Mouse (Mus musculus): ENCODE data around the gene Tmem262. TPM values are rescaled to one million over a fixed set of nuclear protein-coding genes. Genes with fewer than 3 reads are reported as not detected.

Gene Tmem262
- polyA plus RNA-seq, 1 experiment, result not detected

GRCm38 (mm10) chr19:6116113-6116850, 36.4 kb downstream of the Tmem262 start:
- DNase-seq, result no peak
- no peaks in the 10 kb centered on the region for H3K27me3 ChIP-seq (ENCODE audit: control insufficient read depth, insufficient read depth, low read length)
- 30% methylated on average over 15 of the region's 15 CpGs for whole genome bisulfite sequencing
- H3K4me1 ChIP-seq (ENCODE audit: control insufficient read depth, insufficient read depth, low read length), result peaks cover 10% of the 10 kb centered on the region
- TF ChIP-seq CTCF (IDR thresholded peaks at IDR 0.05; ENCODE audit: borderline replicate concordance, insufficient read depth, low read depth, low read length) (no peak), POLR2A (IDR thresholded peaks at IDR 0.05; ENCODE audit: borderline replicate concordance, insufficient read depth, low read length) (no peak)
- H3K4me3 ChIP-seq (replicated peaks; ENCODE audit: insufficient read depth, low read depth, low read length), result no peak overlapping the region
- H3K27ac ChIP-seq (ENCODE audit: insufficient read depth, low read length), result no peak overlapping the region

DNA sequence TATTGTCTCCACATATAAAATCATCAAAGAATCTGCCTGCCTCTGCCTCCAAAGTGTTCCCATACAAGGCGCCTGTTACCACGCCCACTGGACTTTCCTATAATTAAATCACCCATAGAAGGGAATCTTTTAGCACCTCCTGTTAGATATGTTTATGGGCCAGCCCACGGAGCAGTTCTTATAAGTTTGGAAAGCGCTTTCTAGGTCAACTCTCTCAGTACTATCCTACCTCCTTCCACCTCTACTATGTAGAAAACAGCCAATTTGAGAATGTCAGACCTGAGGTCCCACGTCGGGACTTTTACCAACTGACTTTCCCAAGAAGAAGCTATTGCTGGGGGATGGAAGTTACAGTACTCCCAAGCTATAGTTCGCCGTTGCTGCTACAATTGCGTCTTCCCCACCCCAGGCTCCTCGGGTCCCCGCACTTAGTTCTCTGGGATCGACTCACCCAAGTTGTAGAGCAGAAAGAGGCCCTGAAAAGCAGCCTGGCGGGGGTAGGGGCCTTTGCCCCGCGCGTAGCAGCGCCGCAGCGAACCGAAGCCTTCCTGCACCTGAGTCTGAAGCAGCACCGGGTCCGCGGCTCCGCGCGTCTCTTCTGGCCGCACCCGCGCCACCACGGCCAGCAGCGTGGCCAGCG, 37.6 kb downstream of the Tmem262 start:
- WGBS, result 3% methylated on average over 32 of the region's 32 CpGs
- Histone ChIP-seq H3K27ac (ENCODE audit: insufficient read depth, low read length) (peak overlapping the region; percentile 67), H3K4me3 (replicated peaks; ENCODE audit: insufficient read depth, low read depth, low read length) (peak overlapping the region; percentile 63), H3K4me1 (ENCODE audit: control insufficient read depth, insufficient read depth, low read length) (peaks cover 10% of the 10 kb centered on the region), H3K27me3 (ENCODE audit: control insufficient read depth, insufficient read depth, low read length) (no peaks in the 10 kb centered on the region)
- no peak for DNase-seq
- TF ChIP-seq POLR2A (IDR thresholded peaks at IDR 0.05; ENCODE audit: borderline replicate concordance, insufficient read depth, low read length) (no peak), CTCF (IDR thresholded peaks at IDR 0.05; ENCODE audit: borderline replicate concordance, insufficient read depth, low read depth, low read length) (no peak)

- peaks cover 10% of the 10 kb centered on the region for H3K4me1 ChIP-seq (ENCODE audit: control insufficient read depth, insufficient read depth, low read length)
- peak within 1 kb of the TSS; percentile 67 for H3K27ac ChIP-seq (ENCODE audit: insufficient read depth, low read length)
- peak; percentile 90 to 91 for DNase-seq
- no peaks in the 10 kb centered on the region for H3K27me3 ChIP-seq (ENCODE audit: control insufficient read depth, insufficient read depth, low read length)
- under 1% methylated on average over 77 of the region's 77 CpGs for whole genome bisulfite sequencing
- peak within 1 kb of the TSS; percentile 63 for H3K4me3 ChIP-seq (replicated peaks; ENCODE audit: insufficient read depth, low read depth, low read length)
- peak; percentile 40 for TF ChIP-seq POLR2A (IDR thresholded peaks at IDR 0.05; ENCODE audit: borderline replicate concordance, insufficient read depth, low read length)
- no peak for TF ChIP-seq CTCF (IDR thresholded peaks at IDR 0.05; ENCODE audit: borderline replicate concordance, insufficient read depth, low read depth, low read length)
Observed at GRCm38 (mm10) chr19:6117986-6118676, 38.3 kb downstream of the Tmem262 start, which contains the start of gene Sac3d1. Gene Sac3d1 (minus strand): TSS chr19:6118650.

GRCm38 (mm10) chr19:6118677-6119185, 38.9 kb downstream of the Tmem262 start:
- TF ChIP-seq POLR2A (IDR thresholded peaks at IDR 0.05; ENCODE audit: borderline replicate concordance, insufficient read depth, low read length) (no peak), CTCF (IDR thresholded peaks at IDR 0.05; ENCODE audit: borderline replicate concordance, insufficient read depth, low read depth, low read length) (no peak)
- H3K4me1 ChIP-seq (ENCODE audit: control insufficient read depth, insufficient read depth, low read length), result peaks cover 10% of the 10 kb centered on the region
- peak overlapping the region; percentile 10; the same call in 1 of the 2 replicates for H3K27ac ChIP-seq (ENCODE audit: insufficient read depth, low read length)
- under 1% methylated on average over 8 of the region's 8 CpGs for WGBS
- no peaks in the 10 kb centered on the region for H3K27me3 ChIP-seq (ENCODE audit: control insufficient read depth, insufficient read depth, low read length)
- DNase-seq, result no peak
- peak overlapping the region; percentile 63 for H3K4me3 ChIP-seq (replicated peaks; ENCODE audit: insufficient read depth, low read depth, low read length)

DNA sequence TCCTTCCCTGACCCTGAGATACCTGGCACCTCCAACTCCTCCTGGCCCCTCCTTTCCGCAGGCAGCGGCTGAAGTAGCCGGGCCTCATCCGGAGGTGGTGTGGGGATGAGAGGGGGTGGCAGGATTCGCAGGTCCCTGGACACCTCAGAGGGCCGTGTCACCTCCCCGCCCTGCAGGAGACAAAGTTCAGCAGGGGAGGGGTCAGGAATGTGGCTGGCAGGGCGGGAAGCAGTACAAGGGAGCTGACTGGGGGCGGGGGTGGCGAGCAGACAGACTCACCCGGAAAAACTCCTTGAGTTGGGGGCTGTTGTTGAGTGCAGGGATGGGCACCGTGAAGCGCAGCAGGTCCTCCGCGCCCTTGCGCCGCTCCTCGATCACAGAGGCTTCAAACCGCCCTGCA, 41.9 kb downstream of the Tmem262 start:
- TF ChIP-seq POLR2A (IDR thresholded peaks at IDR 0.05; ENCODE audit: borderline replicate concordance, insufficient read depth, low read length) (no peak), CTCF (IDR thresholded peaks at IDR 0.05; ENCODE audit: borderline replicate concordance, insufficient read depth, low read depth, low read length) (no peak)
- no peak overlapping the region for H3K4me3 ChIP-seq (replicated peaks; ENCODE audit: insufficient read depth, low read depth, low read length)
- no peak for DNase-seq
- WGBS, result 57% methylated on average over 19 of the region's 19 CpGs
- H3K4me1 ChIP-seq (ENCODE audit: control insufficient read depth, insufficient read depth, low read length), result peaks cover under 1% of the 10 kb centered on the region; the same call in 1 of the 2 replicates
- no peaks in the 10 kb centered on the region for H3K27me3 ChIP-seq (ENCODE audit: control insufficient read depth, insufficient read depth, low read length)
- no peak overlapping the region for H3K27ac ChIP-seq (ENCODE audit: insufficient read depth, low read length)

DNA sequence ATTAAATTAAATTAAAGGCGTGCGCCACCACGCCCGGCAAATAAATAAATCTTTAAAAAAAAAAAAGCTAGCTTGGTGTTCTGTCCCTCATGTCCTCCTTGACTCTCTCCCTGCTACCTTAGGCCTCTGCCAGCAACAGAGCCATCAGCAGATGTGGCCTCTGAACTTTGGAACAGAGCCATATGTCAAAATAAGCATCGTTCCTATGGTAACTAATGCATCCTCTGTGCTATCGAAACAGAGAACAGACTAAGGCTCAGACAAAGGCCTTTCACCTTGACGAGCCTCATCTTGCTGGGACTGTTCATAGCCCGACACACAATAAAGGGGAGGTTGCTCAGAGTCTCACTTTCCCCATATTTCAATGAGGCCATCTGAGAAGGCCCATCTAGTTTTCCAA, 43.5 kb downstream of the Tmem262 start:
- Histone ChIP-seq H3K27me3 (ENCODE audit: control insufficient read depth, insufficient read depth, low read length) (no peaks in the 10 kb centered on the region), H3K27ac (ENCODE audit: insufficient read depth, low read length) (no peak overlapping the region), H3K4me1 (ENCODE audit: control insufficient read depth, insufficient read depth, low read length) (no peaks in the 10 kb centered on the region; the same call in 1 of the 2 replicates), H3K4me3 (replicated peaks; ENCODE audit: insufficient read depth, low read depth, low read length) (no peak overlapping the region)
- no peak for TF ChIP-seq POLR2A (IDR thresholded peaks at IDR 0.05; ENCODE audit: borderline replicate concordance, insufficient read depth, low read length)
- no peak for TF ChIP-seq CTCF (IDR thresholded peaks at IDR 0.05; ENCODE audit: borderline replicate concordance, insufficient read depth, low read depth, low read length)
- 30% methylated on average over 8 of the region's 8 CpGs for WGBS
- no peak for DNase-seq

DNA sequence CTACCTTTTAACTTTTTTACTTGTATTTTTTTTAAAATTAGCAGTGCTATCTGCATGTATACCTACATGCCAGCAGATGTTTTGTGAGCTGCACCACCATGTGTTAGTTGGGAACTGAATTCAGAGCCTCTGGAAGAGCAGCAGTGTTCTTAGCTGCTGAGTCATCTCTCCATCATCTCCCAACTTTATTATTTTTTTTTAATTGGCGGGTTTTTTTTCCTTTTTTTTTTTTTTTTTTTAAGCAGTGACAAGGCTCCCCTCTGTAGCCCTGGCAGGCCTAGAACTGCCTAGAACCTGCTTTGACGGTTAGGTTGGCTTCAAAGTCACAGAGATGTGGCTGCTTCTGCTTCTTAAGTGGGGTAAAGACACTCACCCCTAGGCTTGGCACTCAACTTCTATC, 45.1 kb downstream of the Tmem262 start:
- H3K4me1 ChIP-seq (ENCODE audit: control insufficient read depth, insufficient read depth, low read length), result no peaks in the 10 kb centered on the region; the same call in 1 of the 2 replicates
- H3K27ac ChIP-seq (ENCODE audit: insufficient read depth, low read length), result no peak overlapping the region
- no peaks in the 10 kb centered on the region for H3K27me3 ChIP-seq (ENCODE audit: control insufficient read depth, insufficient read depth, low read length)
- no peak for TF ChIP-seq CTCF (IDR thresholded peaks at IDR 0.05; ENCODE audit: borderline replicate concordance, insufficient read depth, low read depth, low read length)
- no peak for TF ChIP-seq POLR2A (IDR thresholded peaks at IDR 0.05; ENCODE audit: borderline replicate concordance, insufficient read depth, low read length)
- WGBS, result 49% methylated on average over 2 of the region's 2 CpGs
- DNase-seq, result no peak
- H3K4me3 ChIP-seq (replicated peaks; ENCODE audit: insufficient read depth, low read depth, low read length), result no peak overlapping the region

Measured in cerebellum, adult 2 months (tissue).